Mouse (Mus musculus): ENCODE data around the gene Fam19a1. TPM values are rescaled to one million over a fixed set of nuclear protein-coding genes. Genes with fewer than 3 reads are reported as not detected.

The Fam19a1 gene
- polyA plus RNA-seq, 1 experiment from 2014 or later, result 8.9 TPM

DNA sequence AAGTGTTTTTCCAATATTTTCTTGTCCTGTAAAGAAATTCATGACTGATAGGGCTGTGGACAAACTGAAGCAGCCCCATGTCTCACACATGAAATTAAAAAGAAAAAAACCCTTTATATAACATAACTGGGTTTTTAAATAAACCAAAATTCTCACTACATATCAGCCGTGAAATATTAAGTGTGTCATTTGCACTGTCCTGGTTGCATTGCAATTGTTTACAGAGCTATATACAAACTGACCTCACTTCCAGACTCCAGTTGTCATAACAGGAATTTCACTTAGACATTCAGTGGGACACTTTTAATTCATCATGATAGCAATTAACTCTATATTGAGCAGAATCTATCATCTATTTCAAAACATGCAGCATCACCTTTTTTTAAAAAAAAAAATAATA, 553.4 kb downstream of the Fam19a1 start:
- Histone ChIP-seq H3K4me2 (no peak overlapping the region), H3K27ac (no peak overlapping the region), H3K4me1 (replicated peaks) (no peaks in the 10 kb centered on the region), H3K9me3 (no peaks in the 10 kb centered on the region), H3K36me3 (no peaks in the 10 kb centered on the region), H3K9ac (replicated peaks) (no peak overlapping the region), H3K4me3 (replicated peaks) (no peak overlapping the region), H3K27me3 (no peaks in the 10 kb centered on the region)
- 89% methylated on average over 1 of the region's 1 CpGs for WGBS
- no peak for ATAC-seq (ENCODE audit: insufficient number of reproducible peaks, insufficient read depth, low FRiP score, low TSS enrichment, low read depth)

DNA sequence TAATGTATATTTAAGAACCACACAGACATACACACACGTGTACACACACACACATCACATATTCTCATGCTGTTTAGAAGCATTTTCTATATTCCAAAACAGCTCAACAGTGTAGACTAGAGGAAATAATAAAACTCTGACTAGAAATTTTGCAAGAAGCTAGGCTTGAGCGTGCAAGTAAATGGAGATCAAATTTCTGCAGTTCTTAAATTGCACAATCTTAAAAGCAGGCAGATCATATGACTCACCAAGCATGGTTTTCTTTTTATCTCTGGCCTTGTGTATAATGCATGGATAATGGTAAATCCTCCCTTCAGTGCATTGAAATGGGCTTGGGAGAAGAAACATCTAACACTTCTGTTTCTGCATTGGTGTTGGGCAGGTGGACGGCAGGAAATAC, 564.9 kb downstream of the Fam19a1 start:
- no peaks in the 10 kb centered on the region for H3K9me3 ChIP-seq
- H3K4me1 ChIP-seq (replicated peaks), result no peaks in the 10 kb centered on the region
- no peak overlapping the region for H3K4me2 ChIP-seq
- no peaks in the 10 kb centered on the region for H3K27me3 ChIP-seq
- no peak overlapping the region for H3K9ac ChIP-seq (replicated peaks)
- ATAC-seq (ENCODE audit: insufficient number of reproducible peaks, insufficient read depth, low FRiP score, low TSS enrichment, low read depth), result no peak
- no peak overlapping the region for H3K27ac ChIP-seq
- no peak overlapping the region for H3K4me3 ChIP-seq (replicated peaks)
- WGBS, result 72% methylated on average over 3 of the region's 3 CpGs
- no peaks in the 10 kb centered on the region for H3K36me3 ChIP-seq

Other genes with a start within 250 kb of the Fam19a1 start
- 0.11 TPM in 1 of 2 replicates, not detected in the other for gene 1700123L14Rik, start 53.1 kb downstream of the Fam19a1 start, polyA plus RNA-seq (2016; fragmentation: Nextera tagmentation; extraction: Ambion mirVana)